Mouse (Mus musculus) ovary, postnatal 36 days (tissue): ENCODE results near the gene Mef2c.

Source experiments
- DNase-seq: peaks from one replicate; pipeline ENCODE4 v3.0.0; 2022; ENCODE audit warnings: low spot score, mixed read lengths

Mef2c gene

GRCm38 (mm10) chr13:83503919-83504318, at the start of gene Mef2c:
Mef2c (plus strand) TSS chr13:83504034.
- no peak for DNase-seq

GRCm38 (mm10) chr13:83458729-83459128, 45.1 kb upstream of the Mef2c start:
- DNase-seq = no peak

- DNase-seq = no peak
Observed at GRCm38 (mm10) chr13:83459600-83459999, 44.2 kb upstream of the Mef2c start.

GRCm38 (mm10) chr13:83460620-83461019, 43.2 kb upstream of the Mef2c start:
- no peak for DNase-seq

- DNase-seq = no peak
Observed at GRCm38 (mm10) chr13:83461556-83461955, 42.3 kb upstream of the Mef2c start.

- DNase-seq = no peak
Observed at GRCm38 (mm10) chr13:83466756-83467155, 37.1 kb upstream of the Mef2c start.

GRCm38 (mm10) chr13:83468794-83469193, 35.0 kb upstream of the Mef2c start:
- no peak for DNase-seq

- DNase-seq = no peak
Observed at GRCm38 (mm10) chr13:83473755-83474154, 30.1 kb upstream of the Mef2c start.

- DNase-seq = no peak
Observed at GRCm38 (mm10) chr13:83480388-83480787, 23.4 kb upstream of the Mef2c start.

- DNase-seq = no peak
Observed at GRCm38 (mm10) chr13:83481310-83481709, 22.5 kb upstream of the Mef2c start.

GRCm38 (mm10) chr13:83482087-83482486, 21.7 kb upstream of the Mef2c start:
- no peak for DNase-seq

GRCm38 (mm10) chr13:83484215-83484614, 19.6 kb upstream of the Mef2c start:
- no peak for DNase-seq

GRCm38 (mm10) chr13:83484721-83485369, 19.0 kb upstream of the Mef2c start:
- no peak for DNase-seq

- no peak for DNase-seq
Observed at GRCm38 (mm10) chr13:83492051-83492450, 11.8 kb upstream of the Mef2c start.

GRCm38 (mm10) chr13:83497708-83498107, 6.1 kb upstream of the Mef2c start:
- DNase-seq = no peak

GRCm38 (mm10) chr13:83499526-83499925, 4.3 kb upstream of the Mef2c start:
- DNase-seq = no peak

GRCm38 (mm10) chr13:83507687-83508086, 3.9 kb downstream of the Mef2c start:
- DNase-seq = no peak

- DNase-seq = no peak
Observed at GRCm38 (mm10) chr13:83515013-83515547, 11.2 kb downstream of the Mef2c start.

- peak; percentile 67 for DNase-seq
Observed at GRCm38 (mm10) chr13:83517660-83518609, 14.1 kb downstream of the Mef2c start.

- no peak for DNase-seq
Observed at GRCm38 (mm10) chr13:83520807-83521206, 17.0 kb downstream of the Mef2c start.

GRCm38 (mm10) chr13:83523232-83523969, 19.6 kb downstream of the Mef2c start:
- peak; percentile 48 for DNase-seq
